Mouse (Mus musculus): ENCODE measurements around the gene Pimreg. TPM values are rescaled to one million over a fixed set of nuclear protein-coding genes. Genes with fewer than 3 reads are reported as not detected.

The Pimreg gene
- polyA plus RNA-seq, 1 experiment from 2014 or later: 107 TPM

GRCm38 (mm10) chr11:72010367-72010766 lies 31.5 kb upstream of the Pimreg start:
- Histone ChIP-seq H3K4me1 (replicated peaks; ENCODE audit: control insufficient read depth, insufficient read depth, low read length) (peaks cover 18% of the 10 kb centered on the region), H3K9ac (ENCODE audit: low read length) (no peak overlapping the region), H3K4me2 (ENCODE audit: low read length) (no peak overlapping the region), H3K36me3 (ENCODE audit: control insufficient read depth, insufficient read depth, low read length) (no peaks in the 10 kb centered on the region), H3K27me3 (replicated peaks; ENCODE audit: control insufficient read depth, insufficient read depth, low read length) (no peaks in the 10 kb centered on the region), H3K9me3 (ENCODE audit: control insufficient read depth, low read length) (no peaks in the 10 kb centered on the region), H3K4me3 (ENCODE audit: low read depth, low read length) (no peak overlapping the region), H3K27ac (ENCODE audit: low read depth) (no peak overlapping the region)
- 16% methylated on average over 5 of the region's 5 CpGs for WGBS
- ATAC-seq (replicated peaks; ENCODE audit: low FRiP score, low TSS enrichment, low read depth): peak; percentile 64; the same call in 1 of the 2 replicates
- no peak for DNase-seq (ENCODE audit: low spot score)

- DNase-seq (ENCODE audit: low spot score) (no peak), ATAC-seq (replicated peaks; ENCODE audit: low FRiP score, low TSS enrichment, low read depth) (no peak)
- H3K9me3 ChIP-seq (ENCODE audit: control insufficient read depth, low read length): no peaks in the 10 kb centered on the region
- H3K9ac ChIP-seq (ENCODE audit: low read length): no peak overlapping the region
- WGBS: 37% methylated on average over 9 of the region's 9 CpGs
- peaks cover 18% of the 10 kb centered on the region for H3K4me1 ChIP-seq (replicated peaks; ENCODE audit: control insufficient read depth, insufficient read depth, low read length)
- H3K36me3 ChIP-seq (ENCODE audit: control insufficient read depth, insufficient read depth, low read length): no peaks in the 10 kb centered on the region
- H3K27ac ChIP-seq (ENCODE audit: low read depth): no peak overlapping the region
- no peaks in the 10 kb centered on the region for H3K27me3 ChIP-seq (replicated peaks; ENCODE audit: control insufficient read depth, insufficient read depth, low read length)
- H3K4me2 ChIP-seq (ENCODE audit: low read length): peak overlapping the region; percentile 25; the same call in 1 of the 2 replicates
- H3K4me3 ChIP-seq (ENCODE audit: low read depth, low read length): no peak overlapping the region
Measured at GRCm38 (mm10) chr11:72010940-72011722, 30.7 kb upstream of the Pimreg start.

- no peak overlapping the region for H3K4me2 ChIP-seq (ENCODE audit: low read length)
- H3K4me3 ChIP-seq (ENCODE audit: low read depth, low read length): no peak overlapping the region
- no peak for ATAC-seq (replicated peaks; ENCODE audit: low FRiP score, low TSS enrichment, low read depth)
- 85% methylated on average over 1 of the region's 1 CpGs for WGBS
- H3K36me3 ChIP-seq (ENCODE audit: control insufficient read depth, insufficient read depth, low read length): no peaks in the 10 kb centered on the region
- H3K27ac ChIP-seq (ENCODE audit: low read depth): no peak overlapping the region
- H3K27me3 ChIP-seq (replicated peaks; ENCODE audit: control insufficient read depth, insufficient read depth, low read length): no peaks in the 10 kb centered on the region
- H3K4me1 ChIP-seq (replicated peaks; ENCODE audit: control insufficient read depth, insufficient read depth, low read length): peaks cover 18% of the 10 kb centered on the region
- H3K9me3 ChIP-seq (ENCODE audit: control insufficient read depth, low read length): no peaks in the 10 kb centered on the region
- no peak overlapping the region for H3K9ac ChIP-seq (ENCODE audit: low read length)
- no peak for DNase-seq (ENCODE audit: low spot score)
Measured at GRCm38 (mm10) chr11:72011955-72012354, 29.9 kb upstream of the Pimreg start.

- Histone ChIP-seq H3K27me3 (replicated peaks; ENCODE audit: control insufficient read depth, insufficient read depth, low read length) (no peaks in the 10 kb centered on the region), H3K9me3 (ENCODE audit: control insufficient read depth, low read length) (no peaks in the 10 kb centered on the region), H3K9ac (ENCODE audit: low read length) (no peak overlapping the region), H3K4me2 (ENCODE audit: low read length) (no peak overlapping the region), H3K4me1 (replicated peaks; ENCODE audit: control insufficient read depth, insufficient read depth, low read length) (peaks cover 18% of the 10 kb centered on the region), H3K27ac (ENCODE audit: low read depth) (no peak overlapping the region), H3K4me3 (ENCODE audit: low read depth, low read length) (no peak overlapping the region), H3K36me3 (ENCODE audit: control insufficient read depth, insufficient read depth, low read length) (no peaks in the 10 kb centered on the region)
- WGBS: 77% methylated on average over 4 of the region's 4 CpGs
- no peak for DNase-seq (ENCODE audit: low spot score)
- no peak for ATAC-seq (replicated peaks; ENCODE audit: low FRiP score, low TSS enrichment, low read depth)
Measured at GRCm38 (mm10) chr11:72014674-72015073, 27.2 kb upstream of the Pimreg start.

- no peak overlapping the region for H3K4me2 ChIP-seq (ENCODE audit: low read length)
- no peak overlapping the region for H3K4me3 ChIP-seq (ENCODE audit: low read depth, low read length)
- WGBS: 79% methylated on average over 13 of the region's 13 CpGs
- no peak for ATAC-seq (replicated peaks; ENCODE audit: low FRiP score, low TSS enrichment, low read depth)
- no peak for DNase-seq (ENCODE audit: low spot score)
- no peaks in the 10 kb centered on the region for H3K9me3 ChIP-seq (ENCODE audit: control insufficient read depth, low read length)
- H3K9ac ChIP-seq (ENCODE audit: low read length): no peak overlapping the region
- no peaks in the 10 kb centered on the region for H3K27me3 ChIP-seq (replicated peaks; ENCODE audit: control insufficient read depth, insufficient read depth, low read length)
- no peaks in the 10 kb centered on the region for H3K36me3 ChIP-seq (ENCODE audit: control insufficient read depth, insufficient read depth, low read length)
- no peak overlapping the region for H3K27ac ChIP-seq (ENCODE audit: low read depth)
- H3K4me1 ChIP-seq (replicated peaks; ENCODE audit: control insufficient read depth, insufficient read depth, low read length): 0 out of 2 replicates have a peak, but pooled peaks cover 2% of the 10 kb centered on the region
Measured at GRCm38 (mm10) chr11:72016518-72017252, 25.1 kb upstream of the Pimreg start.

- H3K27ac ChIP-seq (ENCODE audit: low read depth): no peak overlapping the region
- no peaks in the 10 kb centered on the region for H3K27me3 ChIP-seq (replicated peaks; ENCODE audit: control insufficient read depth, insufficient read depth, low read length)
- 66% methylated on average over 9 of the region's 9 CpGs for WGBS
- no peak overlapping the region for H3K4me2 ChIP-seq (ENCODE audit: low read length)
- no peak for DNase-seq (ENCODE audit: low spot score)
- no peaks in the 10 kb centered on the region for H3K4me1 ChIP-seq (replicated peaks; ENCODE audit: control insufficient read depth, insufficient read depth, low read length)
- no peak overlapping the region for H3K9ac ChIP-seq (ENCODE audit: low read length)
- no peaks in the 10 kb centered on the region for H3K36me3 ChIP-seq (ENCODE audit: control insufficient read depth, insufficient read depth, low read length)
- H3K4me3 ChIP-seq (ENCODE audit: low read depth, low read length): no peak overlapping the region
- ATAC-seq (replicated peaks; ENCODE audit: low FRiP score, low TSS enrichment, low read depth): no peak
- no peaks in the 10 kb centered on the region for H3K9me3 ChIP-seq (ENCODE audit: control insufficient read depth, low read length)
Measured at GRCm38 (mm10) chr11:72017253-72017601, 24.6 kb upstream of the Pimreg start.

GRCm38 (mm10) chr11:72021015-72021414 lies 20.8 kb upstream of the Pimreg start:
- H3K27me3 ChIP-seq (replicated peaks; ENCODE audit: control insufficient read depth, insufficient read depth, low read length): no peaks in the 10 kb centered on the region
- no peak for DNase-seq (ENCODE audit: low spot score)
- H3K9ac ChIP-seq (ENCODE audit: low read length): no peak overlapping the region
- no peak for ATAC-seq (replicated peaks; ENCODE audit: low FRiP score, low TSS enrichment, low read depth)
- no peaks in the 10 kb centered on the region for H3K4me1 ChIP-seq (replicated peaks; ENCODE audit: control insufficient read depth, insufficient read depth, low read length)
- 63% methylated on average over 4 of the region's 4 CpGs for WGBS
- no peak overlapping the region for H3K4me3 ChIP-seq (ENCODE audit: low read depth, low read length)
- no peaks in the 10 kb centered on the region for H3K36me3 ChIP-seq (ENCODE audit: control insufficient read depth, insufficient read depth, low read length)
- no peak overlapping the region for H3K4me2 ChIP-seq (ENCODE audit: low read length)
- no peaks in the 10 kb centered on the region for H3K9me3 ChIP-seq (ENCODE audit: control insufficient read depth, low read length)
- no peak overlapping the region for H3K27ac ChIP-seq (ENCODE audit: low read depth)

GRCm38 (mm10) chr11:72022827-72023226 lies 19.0 kb upstream of the Pimreg start:
- Histone ChIP-seq H3K4me1 (replicated peaks; ENCODE audit: control insufficient read depth, insufficient read depth, low read length) (no peaks in the 10 kb centered on the region), H3K9ac (ENCODE audit: low read length) (no peak overlapping the region), H3K4me2 (ENCODE audit: low read length) (no peak overlapping the region), H3K27ac (ENCODE audit: low read depth) (no peak overlapping the region), H3K9me3 (ENCODE audit: control insufficient read depth, low read length) (no peaks in the 10 kb centered on the region), H3K4me3 (ENCODE audit: low read depth, low read length) (no peak overlapping the region), H3K27me3 (replicated peaks; ENCODE audit: control insufficient read depth, insufficient read depth, low read length) (no peaks in the 10 kb centered on the region), H3K36me3 (ENCODE audit: control insufficient read depth, insufficient read depth, low read length) (no peaks in the 10 kb centered on the region)
- no peak for DNase-seq (ENCODE audit: low spot score)
- 75% methylated on average over 6 of the region's 6 CpGs for WGBS
- no peak for ATAC-seq (replicated peaks; ENCODE audit: low FRiP score, low TSS enrichment, low read depth)
